Mouse (Mus musculus): ENCODE data around the gene Fam47e. TPM values are rescaled to one million over a fixed set of nuclear protein-coding genes. Genes with fewer than 3 reads are reported as not detected.

Fam47e gene
- total and polyA plus RNA-seq, 3 experiments, result not detected

GRCm38 (mm10) chr5:92596865-92597264, 42.0 kb downstream of the Fam47e start:
- no peak overlapping the region for H3K27ac ChIP-seq (ENCODE audit: control insufficient read depth, low read depth, low read length)
- H3K27me3 ChIP-seq (ENCODE audit: control insufficient read depth in 1 of 2, insufficient read depth in 2 of 2, low read length in 2 of 2), result peaks cover 0 to 3% of the 10 kb centered on the region in 2 experiments; a peak in 3 of 4 replicates
- TF ChIP-seq EP300 (IDR thresholded peaks at IDR 0.05; ENCODE audit: low read depth in 1 of 2, low read length in 2 of 2), result no peak
- no peak for TF ChIP-seq ZNF384 (IDR thresholded peaks at IDR 0.05; ENCODE audit: low read depth, low read length)
- TF ChIP-seq POLR2AphosphoS2 (IDR thresholded peaks at IDR 0.05; ENCODE audit: low read length), result no peak
- H3K4me3 ChIP-seq (ENCODE audit: control insufficient read depth in 1 of 2, insufficient read depth in 1 of 2, low read depth in 2 of 2, low read length in 2 of 2), result no peak overlapping the region
- no peak overlapping the region for H3K9ac ChIP-seq (ENCODE audit: control insufficient read depth, low read depth, low read length, poor library complexity, severe bottlenecking)
- H3K36me3 ChIP-seq (ENCODE audit: control insufficient read depth in 1 of 2, insufficient read depth in 2 of 2, low read length in 2 of 2), result no peaks in the 10 kb centered on the region
- no peak for DNase-seq (ENCODE audit: low read depth, low spot score)
- H3K79me2 ChIP-seq (ENCODE audit: control insufficient read depth, insufficient read depth, low read length, poor library complexity), result no peaks in the 10 kb centered on the region
- H3K4me1 ChIP-seq (ENCODE audit: control insufficient read depth in 1 of 2, insufficient read depth in 2 of 2, low read length in 2 of 2), result no peaks in the 10 kb centered on the region
- no peaks in the 10 kb centered on the region for H3K9me3 ChIP-seq (replicated peaks; ENCODE audit: insufficient read depth, low read length)

- no peak for DNase-seq (ENCODE audit: low read depth, low spot score)
- no peaks in the 10 kb centered on the region for H3K4me1 ChIP-seq (ENCODE audit: control insufficient read depth in 1 of 2, insufficient read depth in 2 of 2, low read length in 2 of 2)
- no peak overlapping the region for H3K9ac ChIP-seq (ENCODE audit: control insufficient read depth, low read depth, low read length, poor library complexity, severe bottlenecking)
- peaks cover 1% of the 10 kb centered on the region; the same call in 1 of the 2 replicates for H3K79me2 ChIP-seq (ENCODE audit: control insufficient read depth, insufficient read depth, low read length, poor library complexity)
- 0 out of 4 replicates have a peak, but pooled peaks cover 0 to 2% of the 10 kb centered on the region in 2 experiments for H3K36me3 ChIP-seq (ENCODE audit: control insufficient read depth in 1 of 2, insufficient read depth in 2 of 2, low read length in 2 of 2)
- TF ChIP-seq HCFC1 (IDR thresholded peaks at IDR 0.05; ENCODE audit: low read depth, low read length) (no peak), CHD2 (IDR thresholded peaks at IDR 0.05; ENCODE audit: low read length) (no peak), POLR2A (IDR thresholded peaks at IDR 0.05; ENCODE audit: control insufficient read depth in 1 of 2, insufficient read depth in 1 of 2, low read depth in 1 of 2, low read length in 2 of 2, poor library complexity in 1 of 2) (no peak)
- H3K27me3 ChIP-seq (ENCODE audit: control insufficient read depth in 1 of 2, insufficient read depth in 2 of 2, low read length in 2 of 2), result peaks cover 0 to 3% of the 10 kb centered on the region in 2 experiments; a peak in 3 of 4 replicates
- no peak overlapping the region for H3K27ac ChIP-seq (ENCODE audit: control insufficient read depth, low read depth, low read length)
- no peaks in the 10 kb centered on the region for H3K9me3 ChIP-seq (replicated peaks; ENCODE audit: insufficient read depth, low read length)
- H3K4me3 ChIP-seq (ENCODE audit: control insufficient read depth in 1 of 2, insufficient read depth in 1 of 2, low read depth in 2 of 2, low read length in 2 of 2), result no peak overlapping the region
These were observed 44.2 kb downstream of the Fam47e start for GRCm38 (mm10) chr5:92599030-92599429.

- H3K27ac ChIP-seq (ENCODE audit: control insufficient read depth, low read depth, low read length), result no peak within 1 kb of the TSS
- peaks cover 0 to 1% of the 10 kb centered on the region in 2 experiments; a peak in 3 of 4 replicates for H3K27me3 ChIP-seq (ENCODE audit: control insufficient read depth in 1 of 2, insufficient read depth in 2 of 2, low read length in 2 of 2)
- peak within 1 kb of the TSS; percentile 74 to 89 for H3K4me3 ChIP-seq (ENCODE audit: control insufficient read depth in 1 of 2, insufficient read depth in 1 of 2, low read depth in 2 of 2, low read length in 2 of 2)
- H3K4me1 ChIP-seq (ENCODE audit: control insufficient read depth in 1 of 2, insufficient read depth in 2 of 2, low read length in 2 of 2), result no peaks in the 10 kb centered on the region
- H3K9me3 ChIP-seq (replicated peaks; ENCODE audit: insufficient read depth, low read length), result no peaks in the 10 kb centered on the region
- H3K9ac ChIP-seq (ENCODE audit: control insufficient read depth, low read depth, low read length, poor library complexity, severe bottlenecking), result peak within 1 kb of the TSS; percentile 75
- TF ChIP-seq MYB (IDR thresholded peaks at IDR 0.05; ENCODE audit: low read depth, low read length) (no peak), UBTF (IDR thresholded peaks at IDR 0.05; ENCODE audit: borderline replicate concordance, insufficient read depth, low read depth, low read length) (0 out of 2 replicates have a peak, but pooled peaks have one; percentile 49)
- peaks cover 1% of the 10 kb centered on the region; the same call in 1 of the 2 replicates for H3K79me2 ChIP-seq (ENCODE audit: control insufficient read depth, insufficient read depth, low read length, poor library complexity)
- DNase-seq (ENCODE audit: low read depth, low spot score), result peak; percentile 68
- 0 out of 4 replicates have a peak, but pooled peaks cover 0 to 2% of the 10 kb centered on the region in 2 experiments for H3K36me3 ChIP-seq (ENCODE audit: control insufficient read depth in 1 of 2, insufficient read depth in 2 of 2, low read length in 2 of 2)
These were observed 48.1 kb downstream of the Fam47e start, which contains the start of gene Stbd1 for GRCm38 (mm10) chr5:92602691-92603690. Gene Stbd1 (plus strand): TSS chr5:92603041.

All from MEL (cell line).